Comparison of ENCODE assay signal across 9 mouse cellular contexts in the genomic region with DNA sequence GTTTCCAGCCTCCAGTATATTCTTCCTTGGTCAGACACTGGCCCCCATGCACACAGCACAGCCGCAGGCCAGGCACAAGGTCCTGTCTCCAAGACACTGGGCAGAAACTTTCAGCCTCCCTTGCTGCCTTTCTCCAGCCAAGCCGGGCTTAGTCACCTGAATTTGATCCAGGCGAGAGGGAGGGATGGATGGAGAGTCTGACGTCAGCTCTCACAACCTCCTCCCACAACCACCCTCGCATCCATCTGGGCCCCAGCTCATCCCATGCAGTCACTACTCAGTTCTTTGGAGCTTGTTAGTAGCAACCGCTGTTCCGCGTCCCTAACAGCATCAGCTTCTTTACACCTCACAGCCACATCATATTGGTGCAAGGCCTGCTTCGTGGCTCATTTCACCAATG. TPM values are rescaled to one million over a fixed set of nuclear protein-coding genes. Genes with fewer than 3 reads are reported as not detected.
DNase-seq lines count a peak whose midpoint lies in the region; ATAC-seq lines count a peak whose summit lies in the region.
"Had no signal": no experiment of that assay in that cellular context is flagged by ENCODE, and none has a peak within 500 bp of the region (broad histone marks: within the 10 kb centered on the region; RNA-seq: fewer than 3 reads in every experiment).

No protein-coding gene starts in this region.

- no peak for ATAC-seq in limb, embryonic 13.5 days (ENCODE audit: low FRiP score, low read depth)

- peaks cover 32% of the 10 kb centered on the region for H3K27me3 ChIP-seq in limb, embryonic 13.5 days
- H3K27me3 ChIP-seq in limb, embryonic 10.5 days (ENCODE audit: low read depth, poor library complexity, severe bottlenecking) = peaks cover 52% of the 10 kb centered on the region

- intact Hi-C loops in heart, postnatal 14 days (cut with DNase I) = no loop called here

- H3K4me2 ChIP-seq in limb, embryonic 13.5 days (replicated peaks) = no peak overlapping the region

- no peak overlapping the region for H3K4me3 ChIP-seq in limb, embryonic 13.5 days
- no peak overlapping the region for H3K4me3 ChIP-seq in limb, embryonic 10.5 days

- H3K36me3 ChIP-seq in limb, embryonic 13.5 days = no peaks in the 10 kb centered on the region
- H3K36me3 ChIP-seq in limb, embryonic 10.5 days = no peaks in the 10 kb centered on the region

- H3K9me3 ChIP-seq in limb, embryonic 13.5 days = no peaks in the 10 kb centered on the region
- H3K9me3 ChIP-seq in limb, embryonic 10.5 days (replicated peaks) = no peaks in the 10 kb centered on the region

- H3K27ac ChIP-seq in limb, embryonic 13.5 days = peak overlapping the region; percentile 39; the same call in 1 of the 2 replicates
- no peak overlapping the region for H3K27ac ChIP-seq in limb, embryonic 10.5 days
- H3K27ac ChIP-seq: macrophage had no signal

- peak overlapping the region; percentile 48; the same call in 1 of the 2 replicates for H3K9ac ChIP-seq in limb, embryonic 13.5 days

- WGBS in limb, embryonic 13.5 days = 43% methylated on average over 9 of the region's 9 CpGs
- WGBS in limb, embryonic 10.5 days = 47% methylated on average over 9 of the region's 9 CpGs

- H3K4me1 ChIP-seq in limb, embryonic 13.5 days = peaks cover 34% of the 10 kb centered on the region
- peaks cover 38% of the 10 kb centered on the region for H3K4me1 ChIP-seq in limb, embryonic 10.5 days

- DNase-seq in limb, embryonic 10.5 days (ENCODE audit: low spot score) = no peak
- peak; percentile 84 for DNase-seq in cerebellum, adult 9-11 months
- DNase-seq in heart, postnatal 14 days = peak; percentile 68 to 74
- DNase-seq in lung, postnatal 14 days = peak; percentile 42
- no peak for DNase-seq in B cell, adult 2 months
- DNase-seq in kidney, adult 9 months = no peak
- DNase-seq in kidney, adult 8-10 months = no peak

RNA-seq across cellular contexts. Expression of a gene that starts 4.3 kb away (rescaled TPM):
- 11.3 and 12.7 TPM in 2 replicates for polyA plus RNA-seq in limb, embryonic 13.5 days (2015; fragmentation: Nextera tagmentation; extraction: Ambion mirVana)
- polyA plus RNA-seq in limb, embryonic 10.5 days (2016; fragmentation: Nextera tagmentation; extraction: Ambion mirVana) = 3.6 and 6.3 TPM in 2 replicates
- total RNA-seq in heart, postnatal 14 days (2021) = 1 to 10 TPM; 1.4 to 1.8 TPM
- polyA plus RNA-seq: macrophage had no signal

RNA-seq across cellular contexts. Expression of a gene that starts 24.2 kb away (rescaled TPM):
- 0.84 and 1.0 TPM in 2 replicates for polyA plus RNA-seq in limb, embryonic 13.5 days (2015; fragmentation: Nextera tagmentation; extraction: Ambion mirVana)
- polyA plus RNA-seq in limb, embryonic 10.5 days (2016; fragmentation: Nextera tagmentation; extraction: Ambion mirVana) = 0.68 and 0.84 TPM in 2 replicates
- 1 to 10 TPM in 1 of 2 experiments, under 1 TPM in 1; 0.60 to 1.0 TPM for total RNA-seq in heart, postnatal 14 days (2021)

RNA-seq across cellular contexts. Expression of a gene that starts 24.5 kb away (rescaled TPM):
- polyA plus RNA-seq in limb, embryonic 13.5 days (2015; fragmentation: Nextera tagmentation; extraction: Ambion mirVana) = 14.0 and 14.5 TPM in 2 replicates
- polyA plus RNA-seq in limb, embryonic 10.5 days (2016; fragmentation: Nextera tagmentation; extraction: Ambion mirVana) = 13.5 and 14.7 TPM in 2 replicates
- 1 to 10 TPM; 7.6 to 7.8 TPM for total RNA-seq in heart, postnatal 14 days (2021)

Comparison
In these comparisons a context has a peak if more than half of its experiments do, and no peak if none do; other contexts are left out.
1. DNase-seq: peak in cerebellum, adult 9-11 months (single experiment), heart, postnatal 14 days (2 of 2) and lung, postnatal 14 days (single experiment); none in limb, embryonic 10.5 days (single experiment), B cell, adult 2 months (0 of 2), kidney, adult 9 months (single experiment) and kidney, adult 8-10 months (0 of 2).